Mouse (Mus musculus) hindbrain, embryonic 11.5 days (tissue): ENCODE results near the gene Tnfrsf22. TPM values are rescaled to one million over a fixed set of nuclear protein-coding genes. Genes with fewer than 3 reads are reported as not detected.
"Not testable (repeated sequence)": the region's sequence is repeated elsewhere in the genome, so short reads cannot be mapped to it uniquely, and the experiment has no call there.

Experiments
- ATAC-seq: fragments of 200-750 bp; cut with Nextera tagmentation; 2 replicates; pipeline ENCODE4 v1.8.0; 2017; ENCODE audit warnings: mild to moderate bottlenecking, moderate TSS enrichment, moderate library complexity; ENCODE audit not compliant: low FRiP score
- DNase-seq: peaks from one replicate; pipeline ENCODE4 v3.0.0-alpha.2; 2015; ENCODE audit warnings: low spot score
- H3K27ac ChIP-seq: fragments of 300-500 bp; sonication (generic); 2 replicates; pipeline ENCODE4 v1.5.1; 2014; ENCODE audit warnings: mild to moderate bottlenecking, low read depth, low read length
- H3K27me3 ChIP-seq: fragments of 300-500 bp; sonication (generic); 2 replicates; pipeline ENCODE4 v1.6.1; 2014; ENCODE audit warnings: mild to moderate bottlenecking, low read length, moderate library complexity, mixed read lengths; ENCODE audit not compliant: control insufficient read depth, insufficient read depth
- H3K36me3 ChIP-seq: fragments of 300-500 bp; sonication (generic); 2 replicates; pipeline ENCODE4 v1.6.1; 2014; ENCODE audit warnings: mild to moderate bottlenecking, low read length, moderate library complexity, mixed read lengths; ENCODE audit not compliant: control insufficient read depth, insufficient read depth
- H3K4me1 ChIP-seq: fragments of 300-500 bp; sonication (generic); replicated peaks from 2 replicates; pipeline ENCODE4 v1.6.1; 2014; ENCODE audit warnings: low read length, mixed read lengths; ENCODE audit not compliant: control insufficient read depth, insufficient read depth
- H3K4me2 ChIP-seq: fragments of 300-500 bp; sonication (generic); replicated peaks from 2 replicates; pipeline ENCODE4 v1.6.1; 2014; ENCODE audit warnings: mild to moderate bottlenecking, low read depth, low read length
- H3K4me3 ChIP-seq: fragments of 300-500 bp; sonication (generic); 2 replicates; pipeline ENCODE4 v1.5.1; 2014; ENCODE audit warnings: low read depth, low read length
- H3K9ac ChIP-seq: fragments of 300-500 bp; sonication (generic); 2 replicates; pipeline ENCODE4 v1.6.1; 2014; ENCODE audit warnings: low read depth, low read length
- H3K9me3 ChIP-seq: fragments of 300-500 bp; sonication (generic); 2 replicates; pipeline ENCODE4 v1.6.1; 2016; ENCODE audit warnings: low read length; ENCODE audit not compliant: control insufficient read depth
- WGBS: fragments of 180-500 bp; shearing (Covaris S2); extraction: QIAGEN DNeasy Blood & Tissue Kit; methylation state at CpG from one replicate; pipeline ENCODE4 v1.1.7; 2014; 5-methylcytosine and 5-hydroxymethylcytosine counted together
- polyA plus RNA-seq: library from polyadenylated mRNA; unstranded; fragments of >200 nt; fragmentation: Nextera tagmentation; extraction: Ambion mirVana; gene quantifications from 2 replicates; pipeline ENCODE4 v1.2.1, GENCODE M21; 2014

The Tnfrsf22 gene
- polyA plus RNA-seq, 1 experiment from 2014 or later, result 9.2 TPM

GRCm38 (mm10) chr7:143686676-143687075 is 37.2 kb upstream of the Tnfrsf22 start:
- H3K9ac ChIP-seq, H3K27ac ChIP-seq, H3K4me3 ChIP-seq, H3K9me3 ChIP-seq, H3K27me3 ChIP-seq, ATAC-seq, H3K4me1 ChIP-seq, H3K36me3 ChIP-seq, DNase-seq, H3K4me2 ChIP-seq: not testable (repeated sequence)
- WGBS, result 85% methylated on average over 3 of the region's 3 CpGs

- not testable (repeated sequence) for H3K4me1 ChIP-seq, DNase-seq, H3K4me2 ChIP-seq, ATAC-seq, H3K27ac ChIP-seq, H3K9me3 ChIP-seq, H3K36me3 ChIP-seq, H3K9ac ChIP-seq, H3K4me3 ChIP-seq, H3K27me3 ChIP-seq
- 65% methylated on average over 4 of the region's 4 CpGs for WGBS
These were observed 36.7 kb upstream of the Tnfrsf22 start for GRCm38 (mm10) chr7:143686191-143686590.

GRCm38 (mm10) chr7:143685359-143686067 is 36.1 kb upstream of the Tnfrsf22 start, which contains the start of gene Tnfrsf23:
Gene Tnfrsf23, minus strand, starts transcription at chr7:143685872.
- H3K4me3 ChIP-seq, result peak within 1 kb of the TSS; percentile 32
- peak within 1 kb of the TSS; percentile 74 for H3K4me2 ChIP-seq
- 4% methylated on average over 35 of the region's 35 CpGs for WGBS
- no peaks in the 10 kb centered on the region for H3K9me3 ChIP-seq
- H3K4me1 ChIP-seq, result no peaks in the 10 kb centered on the region
- no peaks in the 10 kb centered on the region for H3K36me3 ChIP-seq
- DNase-seq (peak; percentile 73), ATAC-seq (peak; percentile 78; the same call in 1 of the 2 replicates)
- no peak within 1 kb of the TSS for H3K27ac ChIP-seq
- H3K9ac ChIP-seq, result no peak within 1 kb of the TSS
- no peaks in the 10 kb centered on the region for H3K27me3 ChIP-seq

DNA sequence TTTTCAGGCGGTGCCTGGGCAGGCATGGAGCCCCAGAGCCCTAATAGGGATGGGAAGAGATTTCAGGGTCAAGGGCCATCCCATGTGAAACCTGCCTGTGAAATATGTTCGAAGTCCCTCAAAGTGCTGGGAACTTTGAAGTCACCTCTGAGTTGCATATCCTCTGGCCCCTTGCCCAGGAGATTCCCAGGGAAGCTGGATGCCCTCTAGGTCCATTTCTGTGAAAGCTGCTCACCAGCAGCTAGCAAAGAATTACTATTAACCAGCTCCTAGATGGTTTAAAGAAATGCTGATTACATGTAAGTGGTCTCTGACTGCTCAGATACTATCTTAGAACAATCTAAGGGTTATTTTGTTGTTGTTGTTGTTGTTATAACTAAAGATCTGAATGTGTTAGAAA is 35.1 kb upstream of the Tnfrsf22 start:
- H3K36me3 ChIP-seq, H3K9me3 ChIP-seq: not testable (repeated sequence)
- WGBS, result 96% methylated on average over 1 of the region's 2 CpGs

DNA sequence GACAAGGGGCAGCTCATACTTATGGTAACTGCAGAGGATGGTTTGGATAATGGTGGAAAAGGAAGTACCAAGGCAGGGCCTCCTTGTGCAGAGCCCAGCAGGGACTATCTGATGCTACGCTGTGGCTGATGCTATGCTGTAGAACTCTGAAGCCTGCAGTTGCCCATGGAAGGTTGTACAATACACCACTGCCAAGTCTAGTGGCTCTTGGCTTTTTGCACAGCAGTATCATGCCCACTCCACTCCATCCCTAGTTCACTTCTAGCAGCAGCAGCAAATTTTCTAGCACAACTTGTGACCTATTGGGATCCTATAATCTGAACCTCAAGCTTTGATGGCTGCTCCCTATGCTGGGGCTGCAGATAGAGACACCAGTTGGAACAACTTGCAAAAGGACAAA is 32.1 kb upstream of the Tnfrsf22 start:
- DNase-seq (no peak), ATAC-seq (no peak)
- Histone ChIP-seq H3K4me3 (no peak overlapping the region), H3K9me3 (no peaks in the 10 kb centered on the region), H3K4me2 (no peak overlapping the region), H3K36me3 (no peaks in the 10 kb centered on the region), H3K27me3 (no peaks in the 10 kb centered on the region), H3K27ac (no peak overlapping the region), H3K9ac (no peak overlapping the region), H3K4me1 (no peaks in the 10 kb centered on the region)
- WGBS, result 100% methylated on average over 1 of the region's 1 CpGs

More for the DNA sequence above, 35.1 kb upstream of the Tnfrsf22 start:
- not testable (repeated sequence) for H3K4me1 ChIP-seq, H3K27ac ChIP-seq, H3K4me2 ChIP-seq, DNase-seq, H3K4me3 ChIP-seq, H3K27me3 ChIP-seq, H3K9ac ChIP-seq, ATAC-seq

- not testable (repeated sequence) for H3K4me2 ChIP-seq, H3K27ac ChIP-seq, H3K9ac ChIP-seq, DNase-seq, H3K36me3 ChIP-seq, H3K4me1 ChIP-seq, H3K27me3 ChIP-seq, ATAC-seq, H3K9me3 ChIP-seq, H3K4me3 ChIP-seq
- 37% methylated on average over 2 of the region's 2 CpGs for whole genome bisulfite sequencing
These were observed 31.4 kb upstream of the Tnfrsf22 start for GRCm38 (mm10) chr7:143680836-143681235.

GRCm38 (mm10) chr7:143679650-143680049 is 30.2 kb upstream of the Tnfrsf22 start:
- not testable (repeated sequence) for H3K27ac ChIP-seq, H3K9ac ChIP-seq, DNase-seq, H3K9me3 ChIP-seq, H3K27me3 ChIP-seq, H3K4me3 ChIP-seq, H3K4me1 ChIP-seq, H3K4me2 ChIP-seq, H3K36me3 ChIP-seq, ATAC-seq
- WGBS, result 76% methylated on average over 2 of the region's 2 CpGs

- Histone ChIP-seq H3K27me3 (no peaks in the 10 kb centered on the region), H3K9me3 (no peaks in the 10 kb centered on the region), H3K4me2 (no peak overlapping the region), H3K27ac (no peak overlapping the region), H3K4me1 (no peaks in the 10 kb centered on the region), H3K36me3 (no peaks in the 10 kb centered on the region), H3K4me3 (no peak overlapping the region), H3K9ac (no peak overlapping the region)
- ATAC-seq (no peak), DNase-seq (no peak)
These were observed 17.2 kb upstream of the Tnfrsf22 start for GRCm38 (mm10) chr7:143666427-143667311.
